Mouse (Mus musculus): ENCODE results near the gene Eif3i.

DNA sequence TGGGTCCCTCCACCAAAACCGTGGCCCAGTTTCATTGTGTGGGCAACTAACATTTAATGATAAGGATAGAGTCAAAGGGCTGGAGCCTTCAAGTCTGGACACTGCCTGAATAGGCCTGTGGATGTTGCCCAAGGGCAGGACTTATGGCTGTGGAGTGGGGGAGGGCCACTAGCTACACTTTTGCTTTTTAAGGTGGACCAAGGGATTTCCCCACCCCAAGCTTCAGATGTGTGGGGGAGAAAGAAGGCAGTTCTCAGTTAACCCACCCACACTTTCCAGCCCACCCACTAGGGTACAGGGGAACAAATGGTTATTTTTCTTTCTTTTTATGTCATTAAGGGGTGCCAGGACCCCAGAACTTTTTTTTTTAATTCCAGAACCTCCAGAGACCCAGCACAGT lies 16.1 kb downstream of the Eif3i start:
- no peak for TF ChIP-seq CTCF (conservative IDR thresholded peaks at IDR 0.05; ENCODE audit: low read length)
- no peak for TF ChIP-seq POU5F1 (IDR thresholded peaks at IDR 0.05; ENCODE audit: borderline replicate concordance, low read length)
- TF ChIP-seq NANOG (IDR thresholded peaks at IDR 0.05; ENCODE audit: borderline replicate concordance, low read length): no peak
